8 mouse cellular contexts compared by ENCODE assay signal in the genomic region with DNA sequence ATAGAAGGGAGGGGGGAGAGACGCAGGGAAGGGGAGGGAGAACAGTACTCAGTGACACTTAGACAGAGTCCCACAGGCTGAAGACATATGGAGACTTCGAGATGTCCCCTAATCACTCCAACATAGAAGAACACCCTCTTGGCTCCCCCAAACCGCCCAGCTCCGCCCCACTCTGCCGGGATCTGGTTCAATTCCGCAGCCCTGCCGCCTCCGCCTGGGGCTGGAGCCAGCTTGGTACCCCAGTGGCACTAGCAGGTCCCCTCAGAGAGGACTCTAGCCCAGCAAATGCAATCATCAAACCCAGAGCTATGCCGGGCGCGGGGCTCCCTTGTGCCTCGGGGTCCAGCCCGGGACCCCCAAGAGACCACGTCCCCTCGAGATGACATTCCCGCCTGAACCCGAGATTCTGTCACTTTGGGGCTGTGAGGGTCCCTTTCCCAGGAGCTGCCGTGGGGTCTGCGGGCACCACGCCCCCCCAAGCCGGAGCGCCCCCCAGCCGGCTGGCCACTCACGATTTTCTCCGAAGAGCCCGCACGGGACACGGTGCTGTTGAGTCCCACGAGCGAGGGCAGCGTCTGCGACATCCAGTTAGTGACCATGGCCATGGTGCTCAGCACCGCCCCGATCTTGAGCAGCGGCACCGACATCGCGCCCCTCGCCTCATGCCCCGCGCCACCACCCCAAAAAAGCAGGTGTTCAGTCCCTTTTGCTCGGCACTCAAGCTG. TPM values are rescaled to one million over a fixed set of nuclear protein-coding genes. Genes with fewer than 3 reads are reported as not detected.
DNase-seq lines count a peak whose midpoint lies in the region; ATAC-seq and TF ChIP-seq lines count a peak whose summit lies in the region.

No protein-coding gene starts in this region.

- peak overlapping the region; percentile 54 for H3K4me3 ChIP-seq in kidney, embryonic 16.5 days (ENCODE audit: low read length)
- peak overlapping the region; percentile 70 to 80 for H3K4me3 ChIP-seq in ES-E14 (ENCODE audit: insufficient read depth in 1 of 2, low read depth in 1 of 2, low read length in 2 of 2, poor library complexity in 1 of 2, severe bottlenecking in 1 of 2)
- H3K4me3 ChIP-seq in forebrain, embryonic 10.5 days: peak overlapping the region; percentile 71
- H3K4me3 ChIP-seq in liver, embryonic 13.5 days (replicated peaks): peak overlapping the region; percentile 44

- 1% methylated on average over 42 of the region's 42 CpGs for WGBS in kidney, embryonic 16.5 days
- WGBS in forebrain, embryonic 10.5 days: 2% methylated on average over 42 of the region's 42 CpGs
- WGBS in liver, embryonic 13.5 days (ENCODE audit: insufficient replicate concordance): 5% methylated on average over 42 of the region's 42 CpGs

- no peak for DNase-seq in kidney, adult 11 months
- DNase-seq in ES-E14 (ENCODE audit: low read depth, low spot score): no peak
- no peak for DNase-seq in forebrain, embryonic 10.5 days (ENCODE audit: extremely low spot score, low spot score)
- DNase-seq in liver, embryonic 13.5 days: no peak
- no peak for DNase-seq in urinary bladder, postnatal 10 days (ENCODE audit: low spot score)
- DNase-seq in left cerebral cortex, adult 8-10 months (ENCODE audit: low spot score in 2 of 2): no peak
- DNase-seq in cerebellum, postnatal 36 days: no peak

- H3K9ac ChIP-seq in kidney, embryonic 16.5 days (replicated peaks; ENCODE audit: low read length): peak overlapping the region; percentile 63
- H3K9ac ChIP-seq in ES-E14 (ENCODE audit: insufficient read depth, low read depth, low read length, poor library complexity, severe bottlenecking): peak overlapping the region; percentile 41; the same call in 1 of the 2 replicates
- H3K9ac ChIP-seq in liver, embryonic 13.5 days: no peak overlapping the region

- H3K36me3 ChIP-seq in kidney, embryonic 16.5 days (ENCODE audit: insufficient read depth, low read length): no peaks in the 10 kb centered on the region
- no peaks in the 10 kb centered on the region for H3K36me3 ChIP-seq in ES-E14 (ENCODE audit: control insufficient read depth, insufficient read depth, low read length, poor library complexity, severe bottlenecking)
- H3K36me3 ChIP-seq in forebrain, embryonic 10.5 days (replicated peaks): no peaks in the 10 kb centered on the region
- H3K36me3 ChIP-seq in liver, embryonic 13.5 days: no peaks in the 10 kb centered on the region

- peaks cover 25% of the 10 kb centered on the region for H3K4me1 ChIP-seq in kidney, embryonic 16.5 days (ENCODE audit: insufficient read depth, low read length)
- peaks cover 0 to 2% of the 10 kb centered on the region in 2 experiments; a peak in 1 of 4 replicates for H3K4me1 ChIP-seq in ES-E14 (ENCODE audit: control insufficient read depth in 2 of 2, insufficient read depth in 2 of 2, low read length in 2 of 2, poor library complexity in 1 of 2)
- peaks cover 30% of the 10 kb centered on the region for H3K4me1 ChIP-seq in forebrain, embryonic 10.5 days
- peaks cover 19% of the 10 kb centered on the region for H3K4me1 ChIP-seq in liver, embryonic 13.5 days (replicated peaks)

- ATAC-seq in kidney, embryonic 16.5 days (ENCODE audit: low FRiP score, low TSS enrichment): 0 out of 2 replicates have a peak, but pooled peaks have one; percentile 19
- 0 out of 2 replicates have a peak, but pooled peaks have one; percentile 9 for ATAC-seq in liver, embryonic 13.5 days (ENCODE audit: low read depth)

- peak overlapping the region; percentile 97 for H3K4me2 ChIP-seq in kidney, embryonic 16.5 days (replicated peaks; ENCODE audit: low read depth, low read length)
- H3K4me2 ChIP-seq in liver, embryonic 13.5 days: peak overlapping the region; percentile 65

- H3K9me3 ChIP-seq in kidney, embryonic 16.5 days (ENCODE audit: low read length): no peaks in the 10 kb centered on the region
- no peaks in the 10 kb centered on the region for H3K9me3 ChIP-seq in ES-E14 (ENCODE audit: control insufficient read depth, insufficient read depth, low read depth, low read length)
- no peaks in the 10 kb centered on the region for H3K9me3 ChIP-seq in forebrain, embryonic 10.5 days
- H3K9me3 ChIP-seq in liver, embryonic 13.5 days (replicated peaks): no peaks in the 10 kb centered on the region

- H3K27me3 ChIP-seq in kidney, embryonic 16.5 days (ENCODE audit: insufficient read depth, low read length): peaks cover 47% of the 10 kb centered on the region
- peaks cover 76% of the 10 kb centered on the region for H3K27me3 ChIP-seq in forebrain, embryonic 10.5 days (ENCODE audit: poor library complexity, severe bottlenecking)
- H3K27me3 ChIP-seq in liver, embryonic 13.5 days: peaks cover 78% of the 10 kb centered on the region

- no peak overlapping the region for H3K27ac ChIP-seq in kidney, embryonic 16.5 days (ENCODE audit: low read length)
- H3K27ac ChIP-seq in ES-E14 (ENCODE audit: insufficient read depth, low read depth, low read length, poor library complexity, severe bottlenecking): no peak overlapping the region
- H3K27ac ChIP-seq in forebrain, embryonic 10.5 days: peak overlapping the region; percentile 72
- H3K27ac ChIP-seq in liver, embryonic 13.5 days: no peak overlapping the region

- in situ Hi-C loops in ES-E14 (cut with MboI; ENCODE audit: low sequenced_read_pairs in 2 of 2, unreplicated experiment in 2 of 2): no loop called here

TF ChIP-seq in ES-E14, 5 proteins besides CTCF, POLR2A, EP300 and RAD21:
- no peak for TF ChIP-seq HCFC1 (IDR thresholded peaks at IDR 0.05; ENCODE audit: borderline replicate concordance, insufficient read depth, low read length)
- TF ChIP-seq ZNF384 (IDR thresholded peaks at IDR 0.05; ENCODE audit: low read depth, low read length): no peak
- no peak for TF ChIP-seq MAFK (IDR thresholded peaks at IDR 0.05; ENCODE audit: insufficient read depth, low read depth, low read length)
- TF ChIP-seq CHD2 (IDR thresholded peaks at IDR 0.05; ENCODE audit: low read depth, low read length): no peak
- TF ChIP-seq ZC3H11A (IDR thresholded peaks at IDR 0.05; ENCODE audit: borderline replicate concordance, low read depth, low read length): no peak

RNA-seq across cellular contexts. Expression of a gene that starts 19.9 kb away (rescaled TPM):
- 6.5 and 6.6 TPM in 2 replicates for polyA plus RNA-seq in kidney, embryonic 16.5 days (2015; fragmentation: Nextera tagmentation; extraction: Ambion mirVana)
- 2.2 and 2.9 TPM in 2 replicates for total RNA-seq in ES-E14 (2012; rRNA removed)
- polyA plus RNA-seq in forebrain, embryonic 10.5 days (2016; fragmentation: Nextera tagmentation; extraction: Ambion mirVana): 10.4 and 14.0 TPM in 2 replicates
- 0.12 and 0.18 TPM in 2 replicates for polyA plus RNA-seq in liver, embryonic 13.5 days (2015; fragmentation: Nextera tagmentation; extraction: Ambion mirVana)
- 100 to 1,000 TPM; 122 to 129 (median 125) TPM for total RNA-seq in left cerebral cortex, adult 8-10 months (2022)
